Mouse (Mus musculus) spleen, embryonic (tissue): Measurements from ENCODE around the gene 2700049A03Rik.

ENCODE experiments used
- CTCF ChIA-PET: fragments of 350-600 bp; sonication (Branson Sonifier 250); formaldehyde crosslinking; loops from one replicate; lab custom pipeline; 2022; lab: Charles Lee

Gene 2700049A03Rik

GRCm38 (mm10) chr12:71169911-71170310, 33.3 kb downstream of the 2700049A03Rik start:
- CTCF ChIA-PET: no interaction called here

DNA sequence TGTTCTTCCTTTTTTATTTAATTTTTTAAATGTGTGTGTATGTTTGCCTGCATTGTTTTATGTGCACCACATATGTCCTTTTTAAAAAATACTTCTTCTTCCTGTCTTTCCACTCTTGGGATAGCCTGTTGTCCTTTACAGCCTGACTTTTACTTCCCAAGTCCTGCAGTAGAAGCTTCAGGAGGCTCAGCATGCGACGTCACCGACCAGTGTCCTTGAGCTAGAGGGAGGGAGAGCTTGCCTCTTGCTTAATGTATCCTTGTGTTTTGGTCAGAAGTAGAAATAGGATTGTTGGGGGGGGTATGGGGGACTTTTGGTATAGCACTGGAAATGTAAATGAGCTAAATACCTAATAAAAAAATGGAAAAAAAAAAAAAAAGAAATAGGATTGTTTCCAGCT, 47.1 kb downstream of the 2700049A03Rik start:
- CTCF ChIA-PET: no interaction called here

GRCm38 (mm10) chr12:71184396-71184795, 47.7 kb downstream of the 2700049A03Rik start:
- CTCF ChIA-PET: no interaction called here

- CTCF ChIA-PET: no interaction called here
Measured at GRCm38 (mm10) chr12:71192705-71193104, 56.1 kb downstream of the 2700049A03Rik start.

- CTCF ChIA-PET: no interaction called here
Measured at GRCm38 (mm10) chr12:71197671-71198070, 61.0 kb downstream of the 2700049A03Rik start.

GRCm38 (mm10) chr12:71201753-71202152, 65.1 kb downstream of the 2700049A03Rik start:
- CTCF ChIA-PET: no interaction called here

DNA sequence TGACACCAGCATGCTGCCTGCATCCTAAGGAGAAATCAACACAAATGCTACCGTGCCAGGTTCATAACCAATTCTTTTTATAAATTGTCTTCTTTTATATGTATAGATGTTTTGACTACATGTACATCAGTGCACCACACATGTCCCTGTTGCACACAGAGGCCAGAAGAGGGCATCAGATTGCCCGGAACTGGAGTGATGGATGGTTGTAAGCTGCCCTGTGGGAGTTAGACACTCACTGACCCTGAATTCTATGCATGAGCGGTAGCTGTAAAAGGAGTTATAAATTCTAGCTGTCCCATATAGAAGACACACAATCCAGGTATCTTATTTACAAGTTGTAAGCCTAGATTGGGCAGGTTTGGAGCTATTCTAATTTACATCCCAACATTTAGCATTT, 67.7 kb downstream of the 2700049A03Rik start:
- CTCF ChIA-PET: interaction anchor here (0.6 to 0.7 kb wide), 2 partner anchors 40 to 891 kb away, joined by 3 read pairs; no protein-coding TSS in a partner anchor

- CTCF ChIA-PET: no interaction called here
Measured at GRCm38 (mm10) chr12:71217191-71217590, 80.5 kb downstream of the 2700049A03Rik start.

- CTCF ChIA-PET: interaction anchor here (0.6 kb wide), 1 partner anchor 718 kb away, joined by 17 read pairs; no protein-coding TSS in a partner anchor
Measured at GRCm38 (mm10) chr12:71217866-71218522, 81.3 kb downstream of the 2700049A03Rik start.

- CTCF ChIA-PET: interaction anchor here (0.9 kb wide), 1 partner anchor 8 kb away, joined by 3 read pairs; no protein-coding TSS in a partner anchor
Measured at GRCm38 (mm10) chr12:71222761-71223160, 86.1 kb downstream of the 2700049A03Rik start.

DNA sequence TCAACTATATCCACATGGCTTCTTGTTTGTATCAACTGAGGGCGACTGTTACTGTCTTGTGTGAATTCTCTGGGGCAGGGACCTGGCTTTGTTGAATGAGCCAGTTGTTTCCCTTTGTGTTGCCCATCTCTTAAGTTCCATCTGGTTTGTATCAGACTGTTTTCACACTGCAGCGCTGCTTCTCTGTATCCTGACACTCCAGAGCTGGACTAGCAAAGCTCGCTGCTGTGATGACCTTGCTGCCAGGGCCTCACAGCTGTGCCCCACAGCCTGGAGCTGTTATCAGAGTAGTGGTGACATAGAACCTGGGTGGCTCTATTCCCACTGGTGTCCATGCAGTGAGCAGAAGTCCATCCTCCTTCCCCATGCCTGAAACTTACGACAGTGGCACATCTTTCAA, 91.1 kb downstream of the 2700049A03Rik start:
- CTCF ChIA-PET: interaction anchor here (1.1 kb wide), 1 partner anchor 13 kb away, joined by 3 read pairs; no protein-coding TSS in a partner anchor

GRCm38 (mm10) chr12:71228925-71229649, 92.4 kb downstream of the 2700049A03Rik start:
- CTCF ChIA-PET: no interaction called here

- CTCF ChIA-PET: no interaction called here
Measured at GRCm38 (mm10) chr12:71231561-71231960, 94.9 kb downstream of the 2700049A03Rik start.

DNA sequence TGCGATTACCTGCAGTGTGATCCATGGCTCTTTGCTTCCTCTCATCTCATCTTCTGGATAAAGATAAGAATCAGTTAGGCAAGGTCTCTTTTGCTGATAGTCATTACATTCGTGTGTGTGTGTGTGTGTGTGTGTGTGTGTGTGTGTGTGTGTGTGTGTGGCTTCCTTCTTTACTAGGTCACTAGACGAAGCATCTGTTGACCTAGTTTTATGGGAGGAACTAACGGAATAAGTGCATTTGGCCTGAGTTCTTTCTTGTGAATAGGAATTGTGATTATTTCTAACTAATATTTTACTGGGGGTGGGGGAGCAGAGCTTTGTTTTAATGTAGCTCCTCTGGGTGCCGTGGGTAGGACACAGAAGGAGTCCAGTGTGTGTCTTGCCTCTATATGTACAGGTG, 96.8 kb downstream of the 2700049A03Rik start:
- CTCF ChIA-PET: no interaction called here

DNA sequence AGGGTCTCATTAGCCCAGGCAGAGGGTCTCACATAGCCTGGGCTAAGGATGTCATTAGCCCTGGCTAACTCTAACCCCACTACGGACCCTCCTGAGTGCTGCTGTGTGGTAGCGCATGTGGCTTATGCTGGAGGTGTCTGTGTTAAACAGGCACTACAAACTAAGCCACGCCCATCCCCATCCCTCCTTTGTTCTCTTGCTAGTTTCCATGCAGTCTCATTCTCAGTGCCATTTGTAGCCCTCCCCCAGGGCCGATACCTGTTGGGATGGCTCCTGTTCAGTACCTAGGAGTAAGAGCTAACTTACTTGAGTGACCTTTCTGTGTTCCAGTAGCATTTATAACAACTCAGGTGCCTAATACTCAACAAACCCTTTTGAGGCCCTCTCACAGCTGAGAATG, 100.4 kb downstream of the 2700049A03Rik start:
- CTCF ChIA-PET: no interaction called here

GRCm38 (mm10) chr12:71242791-71243190, 106.1 kb downstream of the 2700049A03Rik start:
- CTCF ChIA-PET: no interaction called here

GRCm38 (mm10) chr12:71244766-71245390, 108.2 kb downstream of the 2700049A03Rik start:
- CTCF ChIA-PET: no interaction called here

DNA sequence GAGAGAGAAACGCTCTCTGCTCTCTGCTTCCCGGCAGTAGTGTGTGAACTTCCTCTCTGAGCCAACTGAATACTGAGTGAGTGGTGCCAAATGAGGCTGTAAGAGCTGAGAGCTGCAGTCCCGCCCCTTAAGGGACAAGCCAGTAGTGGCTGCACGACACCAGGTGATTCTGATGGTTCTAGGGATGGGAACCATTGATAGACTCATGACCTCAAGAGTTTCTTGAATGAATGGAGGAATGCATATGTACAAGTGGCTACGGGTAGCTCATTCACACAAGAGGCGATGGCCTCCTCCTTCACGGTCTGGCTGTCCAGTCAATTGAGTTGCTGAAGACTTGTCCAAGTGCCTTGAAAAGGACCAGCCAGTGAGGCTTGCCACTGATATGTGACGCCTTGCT, 110.5 kb downstream of the 2700049A03Rik start:
- CTCF ChIA-PET: no interaction called here

GRCm38 (mm10) chr12:71249348-71249747, 112.7 kb downstream of the 2700049A03Rik start:
- CTCF ChIA-PET: interaction anchor here (0.6 kb wide), 1 partner anchor 345 kb away, joined by 3 read pairs; no protein-coding TSS in a partner anchor

DNA sequence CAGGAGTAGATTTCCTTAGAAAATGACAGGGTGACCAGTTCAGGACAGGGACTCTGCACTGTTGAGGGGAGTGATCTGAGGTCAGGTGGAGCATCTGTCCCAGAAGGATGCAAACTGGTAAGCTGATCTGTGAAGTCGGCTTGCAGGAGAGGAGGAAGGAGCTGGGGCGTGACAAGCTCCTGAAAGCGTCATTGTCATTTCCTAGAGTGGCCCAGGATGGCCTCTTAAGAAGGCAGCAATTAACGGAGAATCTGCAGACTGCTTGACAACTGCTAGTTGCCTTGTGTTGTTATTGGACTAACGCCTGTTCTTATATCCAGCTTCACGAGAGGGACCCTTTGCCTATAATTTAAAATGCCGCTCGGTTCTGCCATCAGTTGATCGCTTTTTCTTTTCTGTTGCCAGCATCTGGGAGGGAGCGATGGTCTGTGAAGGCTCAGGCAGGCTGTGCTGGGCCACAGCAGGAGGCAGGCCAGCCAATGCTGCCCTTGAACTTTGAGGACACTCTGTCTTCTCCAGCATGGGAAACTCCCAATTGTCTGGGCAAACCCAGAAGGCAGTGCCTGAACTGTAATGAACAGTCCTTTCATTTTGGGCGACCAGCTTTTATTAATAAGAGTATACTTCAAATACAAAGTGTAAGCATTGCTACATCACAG, 116.0 kb downstream of the 2700049A03Rik start:
- CTCF ChIA-PET: no interaction called here

DNA sequence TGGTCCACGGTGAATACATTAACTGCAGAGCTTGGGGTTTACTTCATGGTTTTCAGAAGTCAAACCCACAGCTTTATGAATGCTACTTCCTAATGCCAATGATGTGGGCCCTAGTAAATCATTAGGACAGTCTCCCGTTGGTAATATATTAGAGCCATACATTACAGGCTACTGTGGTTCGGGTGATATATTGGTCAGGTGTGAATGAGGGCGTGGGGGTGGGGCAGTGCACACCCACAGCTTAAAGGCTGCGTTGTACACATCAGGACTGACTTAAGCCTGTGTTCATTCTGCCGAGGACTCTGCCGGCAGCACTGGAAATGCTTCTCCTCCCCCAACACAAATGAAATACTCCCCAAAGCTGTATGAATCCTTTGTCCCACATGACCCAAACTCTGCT, 118.1 kb downstream of the 2700049A03Rik start:
- CTCF ChIA-PET: no interaction called here
